Mouse (Mus musculus): ENCODE measurements around the gene Larp4. TPM values are rescaled to one million over a fixed set of nuclear protein-coding genes. Genes with fewer than 3 reads are reported as not detected.
"Not testable (repeated sequence)": the region's sequence is repeated elsewhere in the genome, so short reads cannot be mapped to it uniquely, and the experiment has no call there.

Larp4 gene
- polyA plus RNA-seq, 1 experiment from 2014 or later, result 35.8 TPM

DNA sequence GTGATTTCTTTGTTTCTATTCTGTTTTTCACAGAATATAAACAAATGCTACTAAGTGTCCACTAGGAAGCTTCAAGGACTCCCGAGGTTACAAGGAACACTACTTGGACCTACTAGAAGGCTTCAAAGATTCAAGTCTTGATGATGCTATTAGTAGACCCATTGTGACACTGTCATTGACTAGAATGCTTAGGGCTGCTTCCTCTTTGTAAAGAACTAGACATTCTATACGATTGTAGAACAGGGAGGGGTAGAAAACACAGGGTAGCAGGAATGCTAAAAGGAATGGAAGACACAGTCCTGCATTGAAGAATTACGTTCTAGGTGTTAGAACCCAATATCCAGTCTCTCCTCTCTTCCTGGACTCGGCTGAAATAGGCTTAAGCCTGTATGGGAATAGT, 2.9 kb upstream of the Larp4 start, which contains the start of gene Fam186a:
TSS of gene Fam186a (minus strand) at position 101 of the 400 bp plus-strand sequence.
- no peak within 1 kb of the TSS for H3K9ac ChIP-seq (ENCODE audit: low read depth, low read length)
- no peak within 1 kb of the TSS for H3K27ac ChIP-seq (ENCODE audit: low read depth, low read length)
- H3K27me3 ChIP-seq (ENCODE audit: control insufficient read depth, insufficient read depth, low read length), result no peaks in the 10 kb centered on the region
- H3K4me2 ChIP-seq, result no peak within 1 kb of the TSS
- H3K4me1 ChIP-seq (ENCODE audit: control insufficient read depth, insufficient read depth, low read length), result no peaks in the 10 kb centered on the region
- H3K9me3 ChIP-seq (replicated peaks; ENCODE audit: control insufficient read depth, low read length), result no peaks in the 10 kb centered on the region
- H3K36me3 ChIP-seq (ENCODE audit: control insufficient read depth, insufficient read depth, low read length), result no peaks in the 10 kb centered on the region
- ATAC-seq (replicated peaks; ENCODE audit: insufficient number of reproducible peaks, low FRiP score, low TSS enrichment), result no peak
- no peak within 1 kb of the TSS for H3K4me3 ChIP-seq (ENCODE audit: low read depth, low read length)
- WGBS (ENCODE audit: insufficient replicate concordance), result 78% methylated on average over 4 of the region's 4 CpGs

DNA sequence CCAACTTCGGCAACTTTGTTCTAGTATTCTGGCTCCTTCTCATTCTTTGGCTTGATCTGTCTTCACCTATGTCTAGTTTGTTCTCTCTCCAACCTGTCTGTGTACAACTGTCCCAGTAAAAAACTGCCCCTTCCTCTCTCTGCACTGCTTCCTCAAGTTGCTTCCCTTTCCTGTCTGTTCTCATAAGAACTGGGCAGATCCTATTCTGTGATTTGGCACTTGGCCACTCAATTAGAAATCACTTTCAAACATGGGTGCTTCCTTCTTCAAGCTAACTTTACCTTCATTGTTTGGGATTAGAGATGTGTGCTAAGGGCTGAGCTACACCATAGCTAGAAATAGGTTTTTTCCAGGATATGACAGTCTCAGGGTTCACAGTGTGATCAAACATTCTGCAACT, 741 bp downstream of the Larp4 start:
- Histone ChIP-seq H3K4me3 (ENCODE audit: low read depth, low read length) (no peak overlapping the region), H3K27ac (ENCODE audit: low read depth, low read length) (no peak overlapping the region), H3K27me3 (ENCODE audit: control insufficient read depth, insufficient read depth, low read length) (no peaks in the 10 kb centered on the region), H3K9me3 (replicated peaks; ENCODE audit: control insufficient read depth, low read length) (no peaks in the 10 kb centered on the region), H3K4me1 (ENCODE audit: control insufficient read depth, insufficient read depth, low read length) (peaks cover 3% of the 10 kb centered on the region; the same call in 1 of the 2 replicates), H3K36me3 (ENCODE audit: control insufficient read depth, insufficient read depth, low read length) (no peaks in the 10 kb centered on the region), H3K9ac (ENCODE audit: low read depth, low read length) (no peak overlapping the region), H3K4me2 (no peak overlapping the region)
- WGBS (ENCODE audit: insufficient replicate concordance), result 87% methylated on average over 1 of the region's 1 CpGs
- ATAC-seq (replicated peaks; ENCODE audit: insufficient number of reproducible peaks, low FRiP score, low TSS enrichment), result no peak

DNA sequence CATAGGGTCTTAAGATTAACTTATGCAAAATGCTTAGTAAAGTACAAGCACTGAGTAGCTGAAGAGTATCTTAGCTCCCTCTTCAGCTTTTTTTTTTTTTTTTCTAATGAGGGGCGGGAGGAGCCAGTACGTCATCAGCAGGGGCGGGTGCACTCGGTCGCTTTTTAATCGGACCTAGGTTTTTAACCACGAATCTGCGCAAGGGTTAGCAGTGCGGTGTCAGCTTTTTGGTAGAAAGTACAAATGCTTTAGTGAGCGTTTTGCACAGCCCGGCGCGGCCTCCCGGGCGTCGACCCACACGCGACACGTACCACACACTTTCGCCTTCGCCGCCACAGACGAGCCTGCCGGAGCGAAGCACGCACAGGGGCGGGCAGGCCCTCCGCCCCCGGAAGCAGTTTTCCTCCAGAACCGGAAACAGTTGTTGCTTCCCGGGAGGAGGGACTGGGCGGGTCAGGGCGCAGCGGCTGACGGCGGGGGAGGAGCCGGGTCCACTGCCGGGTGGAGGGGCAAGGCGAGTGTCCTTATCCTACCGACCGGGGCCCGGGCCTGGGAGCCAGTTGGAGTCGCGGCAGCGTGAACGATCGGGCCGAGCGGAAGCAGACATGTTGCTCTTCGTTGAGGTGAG, 2.6 kb downstream of the Larp4 start:
- Histone ChIP-seq H3K4me2 (peak overlapping the region; percentile 83), H3K27ac (ENCODE audit: low read depth, low read length) (peak overlapping the region; percentile 99), H3K9ac (ENCODE audit: low read depth, low read length) (peak overlapping the region; percentile 95), H3K36me3 (ENCODE audit: control insufficient read depth, insufficient read depth, low read length) (no peaks in the 10 kb centered on the region), H3K4me3 (ENCODE audit: low read depth, low read length) (peak overlapping the region; percentile 95), H3K9me3 (replicated peaks; ENCODE audit: control insufficient read depth, low read length) (no peaks in the 10 kb centered on the region), H3K27me3 (ENCODE audit: control insufficient read depth, insufficient read depth, low read length) (no peaks in the 10 kb centered on the region), H3K4me1 (ENCODE audit: control insufficient read depth, insufficient read depth, low read length) (peaks cover 3% of the 10 kb centered on the region; the same call in 1 of the 2 replicates)
- under 1% methylated on average over 50 of the region's 50 CpGs for WGBS (ENCODE audit: insufficient replicate concordance)
- ATAC-seq (replicated peaks; ENCODE audit: insufficient number of reproducible peaks, low FRiP score, low TSS enrichment), result peak; percentile 97

DNA sequence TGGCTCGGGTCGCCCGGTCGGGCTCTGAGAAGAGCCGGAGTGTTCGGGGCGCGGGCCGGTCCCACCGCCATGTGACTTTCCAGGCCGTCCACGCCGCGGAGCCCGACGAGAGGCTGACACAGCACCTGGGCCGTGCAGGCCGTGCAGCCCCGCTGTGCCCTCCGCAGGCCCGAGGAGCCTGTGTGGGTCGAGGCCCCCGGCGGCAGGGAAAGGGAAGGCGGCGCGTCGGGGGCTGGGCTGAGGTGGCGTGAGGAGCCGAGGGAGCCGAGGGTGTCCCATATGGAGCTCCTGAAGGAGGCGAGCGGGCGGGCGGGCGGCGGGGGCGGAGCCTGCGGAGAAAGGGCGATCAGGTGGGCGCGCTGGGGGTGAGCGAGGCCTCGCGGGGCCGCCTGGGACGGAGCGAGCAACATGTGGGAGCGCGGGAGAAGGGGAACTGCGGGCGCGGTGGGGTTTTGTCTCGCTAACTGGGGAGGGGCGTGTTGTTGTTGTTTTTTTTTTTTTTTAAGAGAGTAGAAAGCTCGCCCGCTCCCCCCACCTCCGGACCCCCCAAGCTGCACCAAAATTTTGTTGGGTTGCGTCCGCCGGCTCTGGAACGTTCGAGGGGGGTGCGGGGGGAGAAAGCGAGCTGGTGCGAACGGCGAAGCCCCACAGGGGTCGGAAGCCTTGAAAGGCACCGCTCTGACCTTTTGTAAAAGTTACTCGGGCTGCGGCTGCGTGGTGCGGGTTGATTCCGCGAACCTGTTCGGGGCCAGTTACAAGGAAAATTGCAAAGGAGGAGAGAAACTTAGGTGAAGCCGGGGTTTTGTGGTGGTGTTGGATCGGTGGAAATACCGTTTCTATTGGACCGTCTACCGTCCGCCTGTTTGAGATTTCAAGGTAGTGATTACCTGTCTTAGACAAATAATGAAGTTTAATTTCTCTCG, 3.4 kb downstream of the Larp4 start:
- peak overlapping the region; percentile 95 for H3K4me3 ChIP-seq (ENCODE audit: low read depth, low read length)
- H3K4me1 ChIP-seq (ENCODE audit: control insufficient read depth, insufficient read depth, low read length), result peaks cover 3% of the 10 kb centered on the region; the same call in 1 of the 2 replicates
- peak overlapping the region; percentile 83 for H3K4me2 ChIP-seq
- peak; percentile 82 for ATAC-seq (replicated peaks; ENCODE audit: insufficient number of reproducible peaks, low FRiP score, low TSS enrichment)
- peak overlapping the region; percentile 99 for H3K27ac ChIP-seq (ENCODE audit: low read depth, low read length)
- H3K27me3 ChIP-seq (ENCODE audit: control insufficient read depth, insufficient read depth, low read length), result no peaks in the 10 kb centered on the region
- H3K9me3 ChIP-seq (replicated peaks; ENCODE audit: control insufficient read depth, low read length), result no peaks in the 10 kb centered on the region
- WGBS (ENCODE audit: insufficient replicate concordance), result under 1% methylated on average over 84 of the region's 84 CpGs
- no peaks in the 10 kb centered on the region for H3K36me3 ChIP-seq (ENCODE audit: control insufficient read depth, insufficient read depth, low read length)
- H3K9ac ChIP-seq (ENCODE audit: low read depth, low read length), result peak overlapping the region; percentile 95

DNA sequence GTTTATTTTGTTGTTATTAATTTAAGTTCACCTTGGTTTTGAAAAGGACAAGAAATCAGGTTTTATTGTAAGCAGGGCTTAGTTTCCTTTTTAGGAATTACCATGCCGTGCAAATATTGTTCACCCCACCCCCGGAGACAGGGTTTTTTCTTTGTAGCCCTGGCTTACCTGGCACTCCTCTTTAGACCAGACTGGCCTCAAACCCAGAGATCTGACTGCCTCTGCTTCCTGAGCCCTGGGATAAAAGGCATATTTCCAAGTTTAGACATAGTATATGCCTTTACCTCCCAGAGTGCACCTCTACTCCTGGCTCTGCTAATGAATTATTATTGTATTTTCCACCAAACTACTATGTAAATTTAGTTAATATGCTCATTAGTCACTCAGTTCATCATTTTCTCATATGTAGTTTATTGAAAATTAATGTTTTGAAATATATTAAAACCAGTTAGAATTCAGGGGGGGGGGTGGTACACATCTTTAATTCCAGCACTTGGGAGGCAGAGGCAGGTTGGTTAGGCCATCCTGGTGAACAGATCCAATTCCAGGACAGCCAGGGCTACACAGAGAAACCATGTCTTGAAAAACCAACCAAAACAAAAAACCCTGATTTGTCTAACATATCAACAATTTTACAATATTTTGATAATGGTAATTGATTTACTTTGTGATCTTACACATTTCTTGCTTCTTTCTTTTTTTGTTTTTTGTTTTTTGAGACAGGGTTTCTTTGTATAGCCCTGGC, 4.8 kb downstream of the Larp4 start:
- Histone ChIP-seq H3K4me2 (peak overlapping the region; percentile 83; the same call in 1 of the 2 replicates), H3K27ac (ENCODE audit: low read depth, low read length) (no peak overlapping the region), H3K27me3 (ENCODE audit: control insufficient read depth, insufficient read depth, low read length) (no peaks in the 10 kb centered on the region), H3K4me1 (ENCODE audit: control insufficient read depth, insufficient read depth, low read length) (peaks cover 6% of the 10 kb centered on the region; the same call in 1 of the 2 replicates), H3K9me3 (replicated peaks; ENCODE audit: control insufficient read depth, low read length) (no peaks in the 10 kb centered on the region), H3K9ac (ENCODE audit: low read depth, low read length) (no peak overlapping the region), H3K4me3 (ENCODE audit: low read depth, low read length) (no peak overlapping the region), H3K36me3 (ENCODE audit: control insufficient read depth, insufficient read depth, low read length) (no peaks in the 10 kb centered on the region)
- no peak for ATAC-seq (replicated peaks; ENCODE audit: insufficient number of reproducible peaks, low FRiP score, low TSS enrichment)
- WGBS (ENCODE audit: insufficient replicate concordance), result 82% methylated on average over 2 of the region's 2 CpGs

DNA sequence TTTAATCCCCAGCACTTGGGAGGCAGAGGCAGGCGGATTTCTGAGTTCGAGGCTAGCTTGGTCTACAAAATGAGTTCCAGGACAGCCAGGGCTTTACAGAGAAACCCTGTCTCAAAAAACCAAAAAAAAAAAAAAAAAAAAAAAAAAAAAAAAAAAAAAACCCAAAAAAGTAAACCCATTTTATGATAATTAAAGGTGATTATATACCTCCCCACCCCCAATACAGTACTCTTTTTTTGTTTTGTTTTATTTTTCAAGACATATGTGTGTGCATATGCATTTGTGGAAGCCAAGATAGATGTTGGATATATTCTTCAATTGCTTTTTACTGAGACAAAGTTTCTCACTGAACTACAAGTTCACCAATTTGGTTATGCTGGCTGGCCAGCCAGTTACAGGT, 6.3 kb downstream of the Larp4 start:
- not testable (repeated sequence) for H3K36me3 ChIP-seq (ENCODE audit: control insufficient read depth, insufficient read depth, low read length); H3K27me3 ChIP-seq (ENCODE audit: control insufficient read depth, insufficient read depth, low read length); H3K9ac ChIP-seq (ENCODE audit: low read depth, low read length); H3K4me2 ChIP-seq; ATAC-seq (replicated peaks; ENCODE audit: insufficient number of reproducible peaks, low FRiP score, low TSS enrichment); H3K27ac ChIP-seq (ENCODE audit: low read depth, low read length); H3K4me3 ChIP-seq (ENCODE audit: low read depth, low read length); H3K4me1 ChIP-seq (ENCODE audit: control insufficient read depth, insufficient read depth, low read length); H3K9me3 ChIP-seq (replicated peaks; ENCODE audit: control insufficient read depth, low read length)
- 81% methylated on average over 2 of the region's 2 CpGs for WGBS (ENCODE audit: insufficient replicate concordance)

DNA sequence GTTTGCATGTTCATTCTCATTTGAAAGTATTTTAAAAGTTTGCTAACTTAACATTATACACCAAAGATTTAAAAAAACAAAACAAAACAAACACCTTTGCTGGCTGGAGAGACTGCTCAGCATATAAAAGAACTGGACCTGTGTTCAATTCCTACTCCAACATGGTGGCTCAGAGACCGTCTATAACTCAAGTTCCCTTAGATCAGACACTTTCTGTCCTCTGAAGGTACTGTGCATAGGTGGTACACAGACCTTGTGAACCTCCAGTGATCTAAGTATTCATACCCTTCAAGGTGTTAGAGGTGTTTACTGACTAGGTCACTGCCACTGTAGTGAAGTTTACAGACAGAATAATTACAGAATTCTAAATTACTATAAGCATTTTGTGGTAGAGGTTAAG, 9.4 kb downstream of the Larp4 start:
- WGBS (ENCODE audit: insufficient replicate concordance), result 81% methylated on average over 1 of the region's 1 CpGs
- Histone ChIP-seq H3K4me3 (ENCODE audit: low read depth, low read length) (no peak overlapping the region), H3K36me3 (ENCODE audit: control insufficient read depth, insufficient read depth, low read length) (no peaks in the 10 kb centered on the region), H3K9ac (ENCODE audit: low read depth, low read length) (no peak overlapping the region), H3K27me3 (ENCODE audit: control insufficient read depth, insufficient read depth, low read length) (no peaks in the 10 kb centered on the region), H3K4me1 (ENCODE audit: control insufficient read depth, insufficient read depth, low read length) (peaks cover 6% of the 10 kb centered on the region; the same call in 1 of the 2 replicates), H3K9me3 (replicated peaks; ENCODE audit: control insufficient read depth, low read length) (no peaks in the 10 kb centered on the region), H3K27ac (ENCODE audit: low read depth, low read length) (no peak overlapping the region), H3K4me2 (no peak overlapping the region)
- ATAC-seq (replicated peaks; ENCODE audit: insufficient number of reproducible peaks, low FRiP score, low TSS enrichment), result no peak

DNA sequence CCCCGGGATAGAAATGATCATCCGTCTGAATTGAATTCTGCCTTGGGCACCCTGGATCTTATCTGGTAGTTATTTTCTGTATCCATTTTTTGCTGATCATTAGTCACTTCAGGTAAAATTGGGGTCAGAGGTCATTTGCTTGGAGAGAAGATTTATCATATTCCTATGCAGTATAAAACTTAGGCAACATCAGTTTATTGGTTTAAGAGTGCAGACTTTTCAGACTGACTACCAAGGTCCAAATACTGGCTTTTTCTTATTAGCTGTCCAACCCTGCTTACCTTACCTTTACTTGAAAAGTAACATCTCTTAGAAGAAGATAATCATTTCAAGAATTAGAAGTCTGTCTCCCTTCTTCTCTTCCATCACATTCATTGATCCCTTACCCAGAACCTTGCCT, 9.8 kb downstream of the Larp4 start:
- ATAC-seq (replicated peaks; ENCODE audit: insufficient number of reproducible peaks, low FRiP score, low TSS enrichment), result no peak
- H3K4me1 ChIP-seq (ENCODE audit: control insufficient read depth, insufficient read depth, low read length), result 0 out of 2 replicates have a peak, but pooled peaks cover 3% of the 10 kb centered on the region
- no peaks in the 10 kb centered on the region for H3K27me3 ChIP-seq (ENCODE audit: control insufficient read depth, insufficient read depth, low read length)
- no peaks in the 10 kb centered on the region for H3K36me3 ChIP-seq (ENCODE audit: control insufficient read depth, insufficient read depth, low read length)
- H3K4me3 ChIP-seq (ENCODE audit: low read depth, low read length), result no peak overlapping the region
- H3K27ac ChIP-seq (ENCODE audit: low read depth, low read length), result no peak overlapping the region
- H3K9ac ChIP-seq (ENCODE audit: low read depth, low read length), result no peak overlapping the region
- WGBS (ENCODE audit: insufficient replicate concordance), result 94% methylated on average over 2 of the region's 2 CpGs
- no peaks in the 10 kb centered on the region for H3K9me3 ChIP-seq (replicated peaks; ENCODE audit: control insufficient read depth, low read length)
- no peak overlapping the region for H3K4me2 ChIP-seq
